Mouse (Mus musculus) Patski (cell line): ENCODE data around the gene Zfp553. TPM values are rescaled to one million over a fixed set of nuclear protein-coding genes. Genes with fewer than 3 reads are reported as not detected.

Source experiments
- ATAC-seq: fragments of 100-300 bp; one replicate; pipeline ENCODE4 v1.8.0; 2021
- CTCF ChIA-PET: fragments of 350-600 bp; sonication (Branson Sonifier 250); formaldehyde crosslinking; loops from one replicate; lab custom pipeline; 2022; ENCODE audit warnings: inconsistent platforms; lab: Charles Lee
- POLR2A ChIA-PET: fragments of 350-600 bp; sonication (Branson Sonifier 250); formaldehyde crosslinking; loops from one replicate; lab custom pipeline; 2022; ENCODE audit warnings: antibody characterized with exemption, inconsistent platforms; lab: Charles Lee
- DNase-seq: peaks from one replicate; pipeline ENCODE4 v3.0.0-alpha.2; 2011; ENCODE audit warnings: low read depth, low spot score
- H3K27me3 ChIP-seq: fragments of 371-371 bp; one replicate; pipeline ENCODE4 v1.5.1; 2021
- CTCF ChIP-seq: fragments of 100-300 bp; IDR thresholded peaks from one replicate; pipeline ENCODE4 v1.5.1; 2021
- in situ Hi-C: fragments of 300-500 bp; cut with MboI; formaldehyde crosslinking; loops from 3 replicates; pipeline ENCODE4 v1.11.1; 2018; ENCODE audit warnings: low pct_unique_long_range_greater_than_20kb, mixed read lengths
- polyA plus RNA-seq: library from polyadenylated mRNA; unstranded; gene quantifications from one replicate; pipeline ENCODE4 v1.2.3, GENCODE M21; 2021

Zfp553 gene
- polyA plus RNA-seq, 1 experiment from 2014 or later = 17.7 TPM

GRCm38 (mm10) chr7:127282190-127282589 is 49.3 kb downstream of the Zfp553 start:
- no peak for TF ChIP-seq CTCF
- ATAC-seq = no peak
- POLR2A ChIA-PET = interaction anchor here (0.6 kb wide), 1 partner anchor 20 kb away, joined by 3 read pairs; no protein-coding TSS in a partner anchor
- DNase-seq = no peak
- CTCF ChIA-PET = no interaction called here
- no peaks in the 10 kb centered on the region for H3K27me3 ChIP-seq
- in situ Hi-C loops = no loop called here

DNA sequence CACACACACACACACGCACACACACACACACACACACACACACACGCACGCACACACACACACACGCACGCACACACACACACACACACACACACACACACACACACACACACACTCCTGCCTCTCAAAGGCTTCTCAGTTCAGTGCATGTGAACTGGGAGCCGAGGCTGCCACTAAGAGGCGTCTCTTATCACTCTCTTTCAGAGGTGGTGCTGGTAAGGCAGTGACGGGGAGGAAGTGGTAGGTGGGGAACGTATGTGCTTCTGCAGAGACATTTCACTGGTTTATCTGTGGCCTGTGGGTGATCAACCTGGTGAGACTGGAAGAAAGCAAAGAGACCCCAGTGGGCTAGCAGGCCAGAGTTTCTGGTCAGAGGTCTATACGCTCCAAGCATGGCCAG is 52.3 kb downstream of the Zfp553 start:
- ChIA-PET POLR2A (no interaction called here), CTCF (no interaction called here)
- no peak for DNase-seq
- H3K27me3 ChIP-seq = no peaks in the 10 kb centered on the region
- ATAC-seq = no peak
- TF ChIP-seq CTCF = no peak
- in situ Hi-C loops = no loop called here

Other genes starting within 250 kb of the Zfp553 start
- gene Mvp, start 218.4 kb upstream of the Zfp553 start, polyA plus RNA-seq = 104 TPM
- gene Pagr1b, start 216.6 kb upstream of the Zfp553 start, polyA plus RNA-seq = 0.33 TPM
- 17.5 TPM for gene Pagr1a, start 215.7 kb upstream of the Zfp553 start, polyA plus RNA-seq
- 39.5 TPM for gene Gm42742, start 212.0 kb upstream of the Zfp553 start, polyA plus RNA-seq
- gene Prrt2, start 211.8 kb upstream of the Zfp553 start, polyA plus RNA-seq = 0.36 TPM
- gene Maz, start 206.0 kb upstream of the Zfp553 start, polyA plus RNA-seq = 139 TPM
- gene Kif22, start 190.6 kb upstream of the Zfp553 start, polyA plus RNA-seq = 47.3 TPM
- not detected for gene Zg16, start 145.7 kb upstream of the Zfp553 start, polyA plus RNA-seq
- gene AI467606, start 141.7 kb upstream of the Zfp553 start, polyA plus RNA-seq = 0.71 TPM
- gene Qprt, start 110.8 kb upstream of the Zfp553 start, polyA plus RNA-seq = not detected
- gene Spn, start 95.2 kb upstream of the Zfp553 start, polyA plus RNA-seq = 0.21 TPM
- gene Cd2bp2, start 37.0 kb upstream of the Zfp553 start, polyA plus RNA-seq = 66.6 TPM
- 51.7 TPM for gene Tbc1d10b, start 24.6 kb upstream of the Zfp553 start, polyA plus RNA-seq
- gene Mylpf, start 24.2 kb upstream of the Zfp553 start, polyA plus RNA-seq = 6.9 TPM
- 2.1 TPM for gene Sept1, start 69 bp downstream of the Zfp553 start, polyA plus RNA-seq
- 45.1 TPM for gene Zfp771, start 11.2 kb downstream of the Zfp553 start, polyA plus RNA-seq
- gene Dctpp1, start 27.6 kb downstream of the Zfp553 start, polyA plus RNA-seq = 30.0 TPM
- 89.8 TPM for gene Sephs2, start 41.0 kb downstream of the Zfp553 start, polyA plus RNA-seq
- gene Itgal, start 63.2 kb downstream of the Zfp553 start, polyA plus RNA-seq = 0.30 TPM
- 30.3 TPM for gene Zfp768, start 112.5 kb downstream of the Zfp553 start, polyA plus RNA-seq
- gene Zfp747, start 143.0 kb downstream of the Zfp553 start, polyA plus RNA-seq = 4.9 TPM
- 4.9 TPM for gene 9130019O22Rik, start 154.1 kb downstream of the Zfp553 start, polyA plus RNA-seq
- 10.0 TPM for gene E430018J23Rik, start 160.6 kb downstream of the Zfp553 start, polyA plus RNA-seq
- gene Zfp764, start 173.8 kb downstream of the Zfp553 start, polyA plus RNA-seq = 2.9 TPM
- 20.6 TPM for gene Zfp688, start 189.0 kb downstream of the Zfp553 start, polyA plus RNA-seq
- 5.9 TPM for gene Zfp689, start 216.1 kb downstream of the Zfp553 start, polyA plus RNA-seq
- gene Prr14, start 226.6 kb downstream of the Zfp553 start, polyA plus RNA-seq = 71.9 TPM
- gene Fbrs, start 246.1 kb downstream of the Zfp553 start, polyA plus RNA-seq = 50.1 TPM